In genomic region chr16:85151681-85152080, GRCm38 (mm10) we compare ENCODE assay signal across 12 mouse cellular contexts. TPM values are rescaled to one million over a fixed set of nuclear protein-coding genes. Genes with fewer than 3 reads are reported as not detected.
A peak's percentile ranks its signal among the peaks of the same experiment; 100 is the strongest.
DNase-seq lines count a peak whose midpoint lies in the region; ATAC-seq and TF ChIP-seq lines count a peak whose summit lies in the region.
"Had no signal": no experiment of that assay in that cellular context is flagged by ENCODE, and none has a peak within 500 bp of the region (broad histone marks: within the 10 kb centered on the region; RNA-seq: fewer than 3 reads in every experiment).

No protein-coding gene starts in this region.

- H3K27ac ChIP-seq in liver, adult 2 months (replicated peaks; ENCODE audit: insufficient read depth, low read depth, low read length): peak overlapping the region; percentile 32; the same call in 1 of the 2 replicates
- no peak overlapping the region for H3K27ac ChIP-seq in liver, embryonic 11.5 days (ENCODE audit: low read depth, low read length)
- H3K27ac ChIP-seq in heart, postnatal 0 days (ENCODE audit: low read depth): peak overlapping the region; percentile 61
- no peak overlapping the region for H3K27ac ChIP-seq in neural tube, embryonic 15.5 days (replicated peaks)

- TF ChIP-seq POLR2A in liver, adult 2 months (IDR thresholded peaks at IDR 0.05; ENCODE audit: extremely low read depth, insufficient read depth, low read length): no peak

- H3K27me3 ChIP-seq in liver, adult 2 months (ENCODE audit: control insufficient read depth, insufficient read depth, low read length): no peaks in the 10 kb centered on the region
- H3K27me3 ChIP-seq in liver, embryonic 11.5 days (replicated peaks; ENCODE audit: control insufficient read depth, insufficient read depth, low read length): no peaks in the 10 kb centered on the region
- H3K27me3 ChIP-seq in heart, postnatal 0 days (ENCODE audit: control insufficient read depth, insufficient read depth, low read length): no peaks in the 10 kb centered on the region
- H3K27me3 ChIP-seq in neural tube, embryonic 15.5 days (replicated peaks): no peaks in the 10 kb centered on the region

- peaks cover 4% of the 10 kb centered on the region; the same call in 1 of the 2 replicates for H3K79me2 ChIP-seq in liver, adult 2 months (ENCODE audit: control insufficient read depth, insufficient read depth, low read length)

- H3K4me2 ChIP-seq in liver, embryonic 11.5 days: no peak overlapping the region
- H3K4me2 ChIP-seq in heart, postnatal 0 days (ENCODE audit: low read depth, low read length): peak overlapping the region; percentile 44
- no peak overlapping the region for H3K4me2 ChIP-seq in neural tube, embryonic 15.5 days
- H3K4me2 ChIP-seq: midbrain, embryonic 11.5 days had no signal

- no peak for TF ChIP-seq EP300 in heart, postnatal 0 days (IDR thresholded peaks at IDR 0.05; ENCODE audit: low read depth)

- H3K4me1 ChIP-seq in liver, adult 2 months (ENCODE audit: control insufficient read depth, insufficient read depth, low read length): peaks cover 6% of the 10 kb centered on the region
- H3K4me1 ChIP-seq in liver, embryonic 11.5 days (replicated peaks; ENCODE audit: control insufficient read depth, insufficient read depth, low read length): peaks cover 12% of the 10 kb centered on the region
- H3K4me1 ChIP-seq in heart, postnatal 0 days (ENCODE audit: control insufficient read depth, insufficient read depth): peaks cover 60% of the 10 kb centered on the region
- H3K4me1 ChIP-seq in neural tube, embryonic 15.5 days: peaks cover 40% of the 10 kb centered on the region

- 65% methylated on average over 7 of the region's 7 CpGs for WGBS in liver, adult 2 months
- WGBS in liver, embryonic 11.5 days: 44% methylated on average over 7 of the region's 7 CpGs
- WGBS in heart, postnatal 0 days: 29% methylated on average over 7 of the region's 7 CpGs
- WGBS in neural tube, embryonic 15.5 days: 37% methylated on average over 7 of the region's 7 CpGs

- H3K9ac ChIP-seq in liver, adult 2 months (ENCODE audit: low read depth, low read length): no peak overlapping the region
- no peak overlapping the region for H3K9ac ChIP-seq in liver, embryonic 11.5 days (ENCODE audit: low read depth, low read length)
- no peak overlapping the region for H3K9ac ChIP-seq in heart, postnatal 0 days (replicated peaks; ENCODE audit: low read depth, low read length)
- no peak overlapping the region for H3K9ac ChIP-seq in neural tube, embryonic 15.5 days (replicated peaks)

- ATAC-seq in cerebellum, adult (ENCODE audit: insufficient number of reproducible peaks, low FRiP score, low TSS enrichment): peak; percentile 46
- no peak for ATAC-seq in liver, embryonic 11.5 days (replicated peaks; ENCODE audit: low FRiP score)
- no peak for ATAC-seq in heart, postnatal 0 days (ENCODE audit: insufficient read depth, low read depth)
- no peak for ATAC-seq in neural tube, embryonic 15.5 days (ENCODE audit: low FRiP score)

- no peaks in the 10 kb centered on the region for H3K36me3 ChIP-seq in liver, adult 2 months (ENCODE audit: control insufficient read depth, insufficient read depth, low read length)
- no peaks in the 10 kb centered on the region for H3K36me3 ChIP-seq in liver, embryonic 11.5 days (ENCODE audit: control insufficient read depth, insufficient read depth, low read length)
- H3K36me3 ChIP-seq in heart, postnatal 0 days (replicated peaks; ENCODE audit: control insufficient read depth, insufficient read depth, low read length): no peaks in the 10 kb centered on the region
- no peaks in the 10 kb centered on the region for H3K36me3 ChIP-seq in neural tube, embryonic 15.5 days

- no peak for DNase-seq in cerebellum, adult 11 months
- DNase-seq in liver, adult 2 months (ENCODE audit: extremely low read depth, low read depth, low spot score): no peak
- no peak for DNase-seq in liver, embryonic 11.5 days (ENCODE audit: low spot score)
- no peak for DNase-seq in heart, postnatal 0 days (ENCODE audit: low spot score)
- DNase-seq in kidney, postnatal 4 days: peak; percentile 57 to 71
- no peak for DNase-seq in testis, postnatal 10 days (ENCODE audit: low spot score)
- DNase-seq: cerebellum, adult 8-10 months; right cerebral cortex, postnatal 14 days; thymus, postnatal 25 days had no signal

- no peaks in the 10 kb centered on the region for H3K9me3 ChIP-seq in liver, embryonic 11.5 days (ENCODE audit: control insufficient read depth, low read length)
- H3K9me3 ChIP-seq in heart, postnatal 0 days (replicated peaks; ENCODE audit: control insufficient read depth, low read length): no peaks in the 10 kb centered on the region
- H3K9me3 ChIP-seq in neural tube, embryonic 15.5 days (replicated peaks): no peaks in the 10 kb centered on the region

- no peak for TF ChIP-seq CTCF in liver, adult 2 months (IDR thresholded peaks at IDR 0.05; ENCODE audit: low read depth, low read length)
- TF ChIP-seq CTCF in heart, postnatal 0 days (IDR thresholded peaks at IDR 0.05; ENCODE audit: low read depth): no peak

- no peak overlapping the region for H3K4me3 ChIP-seq in liver, adult 2 months (ENCODE audit: insufficient read depth, low read depth, low read length)
- H3K4me3 ChIP-seq in liver, embryonic 11.5 days (ENCODE audit: low read depth, low read length): no peak overlapping the region
- no peak overlapping the region for H3K4me3 ChIP-seq in heart, postnatal 0 days (ENCODE audit: low read depth, low read length)
- H3K4me3 ChIP-seq in neural tube, embryonic 15.5 days (replicated peaks): no peak overlapping the region

RNA-seq across cellular contexts. Expression of gene App, which starts 21.9 kb away (rescaled TPM):
- total RNA-seq in liver, adult 2 months (2014; rRNA removed): 29.9 and 40.0 TPM in 2 replicates
- 27.1 and 28.9 TPM in 2 replicates for polyA plus RNA-seq in liver, adult 2 months (2012; rRNA removed)
- polyA plus RNA-seq in liver, embryonic 11.5 days (2014; fragmentation: Nextera tagmentation; extraction: Ambion mirVana): 37.8 and 44.5 TPM in 2 replicates
- 139 and 171 TPM in 2 replicates for total RNA-seq in heart, postnatal 0 days (2014; rRNA removed; ENCODE audit: low replicate concordance)
- polyA plus RNA-seq in heart, postnatal 0 days (2015; fragmentation: Nextera tagmentation; extraction: Ambion mirVana): 119 and 122 TPM in 2 replicates
- 454 and 487 TPM in 2 replicates for polyA plus RNA-seq in neural tube, embryonic 15.5 days (2015; fragmentation: Nextera tagmentation; extraction: Ambion mirVana)

Comparison
In these comparisons a context has a peak if more than half of its experiments do, and no peak if none do; other contexts are left out.
1. H3K27ac ChIP-seq: peak in liver, adult 2 months (single experiment) and heart, postnatal 0 days (single experiment); none in liver, embryonic 11.5 days (single experiment) and neural tube, embryonic 15.5 days (single experiment).
2. DNase-seq: peak in kidney, postnatal 4 days (2 of 2); none in cerebellum, adult 11 months (single experiment), liver, adult 2 months (single experiment), liver, embryonic 11.5 days (single experiment), heart, postnatal 0 days (single experiment) and testis, postnatal 10 days (single experiment).